Mouse (Mus musculus): ENCODE data around the gene Lrrtm1.

DNA sequence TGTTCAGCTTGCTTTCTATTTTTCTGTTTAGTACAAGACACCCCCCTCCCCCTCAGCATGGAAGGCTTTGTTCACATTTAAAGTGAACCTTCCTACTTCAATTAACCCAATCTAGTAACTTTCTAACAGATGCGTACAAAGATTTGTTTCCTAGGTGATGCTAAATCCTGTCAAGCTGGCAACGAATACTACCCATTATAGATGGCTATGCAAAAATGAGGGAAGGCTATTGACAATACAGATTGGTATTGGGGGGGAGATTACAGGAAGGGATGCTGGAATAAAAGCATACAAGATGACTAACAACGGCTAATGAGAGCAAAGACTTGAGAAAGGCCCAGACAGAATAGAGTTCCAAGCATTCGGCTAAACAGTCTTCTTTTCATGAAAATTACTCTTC is 21.7 kb upstream of the Lrrtm1 start:
- TF ChIP-seq CTCF (conservative IDR thresholded peaks at IDR 0.05 in 1 of 2, IDR thresholded peaks at IDR 0.05 in 1 of 2; ENCODE audit: low read depth in 2 of 2, low read length in 2 of 2): no peak
- TF ChIP-seq KAT2A (IDR thresholded peaks at IDR 0.05; ENCODE audit: insufficient replicate concordance, low read length): no peak
- TF ChIP-seq CHD1 (IDR thresholded peaks at IDR 0.05; ENCODE audit: low read depth, low read length): no peak
- TF ChIP-seq MAX (IDR thresholded peaks at IDR 0.05; ENCODE audit: low read length): no peak
- TF ChIP-seq POLR2A (IDR thresholded peaks at IDR 0.05; ENCODE audit: low read depth, low read length): no peak
- no peak for TF ChIP-seq ZNF384 (IDR thresholded peaks at IDR 0.05; ENCODE audit: low read depth, low read length)
